Mouse (Mus musculus) neural tube, embryonic 14.5 days (tissue): ENCODE data around the gene Lbx2. TPM values are rescaled to one million over a fixed set of nuclear protein-coding genes. Genes with fewer than 3 reads are reported as not detected.
A peak's percentile ranks its signal among the peaks of the same experiment; 100 is the strongest.

Experiments
- ATAC-seq: fragments of 200-750 bp; cut with Nextera tagmentation; 2 replicates; pipeline ENCODE4 v1.8.0; 2017; ENCODE audit warnings: low read depth, mild to moderate bottlenecking, moderate TSS enrichment, moderate library complexity
- H3K27ac ChIP-seq: fragments of 300-500 bp; sonication (generic); 2 replicates; pipeline ENCODE4 v1.5.1; 2014; ENCODE audit warnings: low read depth, mild to moderate bottlenecking, control low read depth, low read length, moderate library complexity, mixed read lengths
- H3K27me3 ChIP-seq: fragments of 300-500 bp; sonication (generic); 2 replicates; pipeline ENCODE4 v1.6.1; 2014; ENCODE audit warnings: low read length; ENCODE audit not compliant: control insufficient read depth, insufficient read depth
- H3K36me3 ChIP-seq: fragments of 300-500 bp; sonication (generic); 2 replicates; pipeline ENCODE4 v1.6.1; 2014; ENCODE audit warnings: low read length, mixed read lengths; ENCODE audit not compliant: control insufficient read depth, insufficient read depth
- H3K4me1 ChIP-seq: fragments of 300-500 bp; sonication (generic); 2 replicates; pipeline ENCODE4 v1.6.1; 2014; ENCODE audit warnings: low read length; ENCODE audit not compliant: control insufficient read depth, insufficient read depth
- H3K4me2 ChIP-seq: fragments of 300-500 bp; sonication (generic); 2 replicates; pipeline ENCODE4 v1.6.1; 2014; ENCODE audit warnings: mild to moderate bottlenecking, low read depth, low read length, control low read depth
- H3K4me3 ChIP-seq: fragments of 300-500 bp; sonication (generic); 2 replicates; pipeline ENCODE4 v1.5.1; 2014; ENCODE audit warnings: low read depth, low read length, control low read depth, mixed read lengths
- H3K9ac ChIP-seq: fragments of 300-500 bp; sonication (generic); replicated peaks from 2 replicates; pipeline ENCODE4 v1.6.1; 2014; ENCODE audit warnings: low read depth, mild to moderate bottlenecking, control low read depth, low read length, mixed read lengths
- H3K9me3 ChIP-seq: fragments of 300-500 bp; sonication (generic); 2 replicates; pipeline ENCODE4 v1.6.1; 2016; ENCODE audit warnings: low read length; ENCODE audit not compliant: control insufficient read depth
- WGBS: fragments of 180-500 bp; shearing (Covaris S2); extraction: QIAGEN DNeasy Blood & Tissue Kit; methylation state at CpG from one replicate; pipeline ENCODE4 v1.1.7; 2014; 5-methylcytosine and 5-hydroxymethylcytosine counted together
- polyA plus RNA-seq: library from polyadenylated mRNA; unstranded; fragments of >200 nt; fragmentation: Nextera tagmentation; extraction: Ambion mirVana; gene quantifications from 2 replicates; pipeline ENCODE4 v1.2.1, GENCODE M21; 2014

The Lbx2 gene
- polyA plus RNA-seq = not detected in 2 replicates

- ATAC-seq = no peak
- 1% methylated on average over 35 of the region's 42 CpGs for WGBS
Measured at GRCm38 (mm10) chr6:83086121-83087035, at the start of gene Lbx2. Lbx2 (plus strand) TSS chr6:83086367.

GRCm38 (mm10) chr6:83037188-83037587 is 49.0 kb upstream of the Lbx2 start:
- 84% methylated on average over 8 of the region's 8 CpGs for WGBS
- H3K9ac ChIP-seq = no peak overlapping the region

More at GRCm38 (mm10) chr6:83086121-83087035, at the start of gene Lbx2:
- H3K36me3 ChIP-seq = no peaks in the 10 kb centered on the region
- peaks cover 47% of the 10 kb centered on the region for H3K27me3 ChIP-seq
- no peak within 1 kb of the TSS for H3K9ac ChIP-seq
- H3K27ac ChIP-seq = no peak within 1 kb of the TSS
- no peak within 1 kb of the TSS for H3K4me2 ChIP-seq
- no peak within 1 kb of the TSS for H3K4me3 ChIP-seq
- H3K4me1 ChIP-seq = no peaks in the 10 kb centered on the region
- no peaks in the 10 kb centered on the region for H3K9me3 ChIP-seq

GRCm38 (mm10) chr6:83038496-83039012 is 47.6 kb upstream of the Lbx2 start:
- Histone ChIP-seq H3K4me2 (peak overlapping the region; percentile 59), H3K4me3 (peak overlapping the region; percentile 27), H3K9me3 (no peaks in the 10 kb centered on the region), H3K9ac (peak overlapping the region; percentile 25; the same call in 1 of the 2 replicates), H3K27ac (0 out of 2 replicates have a peak overlapping the region, but pooled peaks have one; percentile 18), H3K4me1 (0 out of 2 replicates have a peak, but pooled peaks cover 4% of the 10 kb centered on the region), H3K27me3 (no peaks in the 10 kb centered on the region), H3K36me3 (no peaks in the 10 kb centered on the region)
- ATAC-seq = peak; percentile 43
- WGBS = 13% methylated on average over 24 of the region's 24 CpGs

More at GRCm38 (mm10) chr6:83037188-83037587, 49.0 kb upstream of the Lbx2 start:
- H3K4me3 ChIP-seq = no peak overlapping the region
- H3K36me3 ChIP-seq = no peaks in the 10 kb centered on the region
- no peak overlapping the region for H3K27ac ChIP-seq
- peaks cover 15% of the 10 kb centered on the region; the same call in 1 of the 2 replicates for H3K4me1 ChIP-seq
- H3K9me3 ChIP-seq = no peaks in the 10 kb centered on the region
- H3K27me3 ChIP-seq = 0 out of 2 replicates have a peak, but pooled peaks cover 4% of the 10 kb centered on the region
- H3K4me2 ChIP-seq = no peak overlapping the region
- ATAC-seq = no peak

GRCm38 (mm10) chr6:83040601-83041000 is 45.6 kb upstream of the Lbx2 start:
- Histone ChIP-seq H3K36me3 (no peaks in the 10 kb centered on the region), H3K4me3 (no peak overlapping the region), H3K9me3 (no peaks in the 10 kb centered on the region), H3K9ac (no peak overlapping the region), H3K27me3 (no peaks in the 10 kb centered on the region), H3K4me2 (no peak overlapping the region), H3K27ac (no peak overlapping the region), H3K4me1 (0 out of 2 replicates have a peak, but pooled peaks cover 4% of the 10 kb centered on the region)
- no peak for ATAC-seq
- WGBS = 82% methylated on average over 5 of the region's 5 CpGs

- H3K4me3 ChIP-seq = no peak overlapping the region
- H3K27ac ChIP-seq = no peak overlapping the region
- H3K9me3 ChIP-seq = no peaks in the 10 kb centered on the region
- 0 out of 2 replicates have a peak, but pooled peaks cover under 1% of the 10 kb centered on the region for H3K4me1 ChIP-seq
- no peak overlapping the region for H3K4me2 ChIP-seq
- no peak overlapping the region for H3K9ac ChIP-seq
- H3K36me3 ChIP-seq = no peaks in the 10 kb centered on the region
- no peaks in the 10 kb centered on the region for H3K27me3 ChIP-seq
- no peak for ATAC-seq
- 68% methylated on average over 6 of the region's 6 CpGs for WGBS
Measured at GRCm38 (mm10) chr6:83043561-83043960, 42.6 kb upstream of the Lbx2 start.

- WGBS = 96% methylated on average over 5 of the region's 5 CpGs
Measured at GRCm38 (mm10) chr6:83043993-83044392, 42.2 kb upstream of the Lbx2 start.

GRCm38 (mm10) chr6:83044742-83045141 is 41.4 kb upstream of the Lbx2 start:
- Histone ChIP-seq H3K4me3 (no peak overlapping the region), H3K36me3 (no peaks in the 10 kb centered on the region), H3K4me2 (no peak overlapping the region), H3K9ac (no peak overlapping the region), H3K9me3 (no peaks in the 10 kb centered on the region), H3K4me1 (no peaks in the 10 kb centered on the region), H3K27me3 (no peaks in the 10 kb centered on the region), H3K27ac (no peak overlapping the region)
- no peak for ATAC-seq
- WGBS = 73% methylated on average over 9 of the region's 9 CpGs

More at GRCm38 (mm10) chr6:83043993-83044392, 42.2 kb upstream of the Lbx2 start:
- ATAC-seq = no peak
- H3K4me2 ChIP-seq = no peak overlapping the region
- H3K27me3 ChIP-seq = no peaks in the 10 kb centered on the region
- no peaks in the 10 kb centered on the region for H3K9me3 ChIP-seq
- H3K36me3 ChIP-seq = no peaks in the 10 kb centered on the region
- no peak overlapping the region for H3K9ac ChIP-seq
- no peaks in the 10 kb centered on the region for H3K4me1 ChIP-seq
- no peak overlapping the region for H3K4me3 ChIP-seq
- no peak overlapping the region for H3K27ac ChIP-seq

- Histone ChIP-seq H3K4me1 (peaks cover 11% of the 10 kb centered on the region), H3K9ac (no peak overlapping the region), H3K9me3 (no peaks in the 10 kb centered on the region), H3K27ac (no peak overlapping the region), H3K36me3 (peaks cover 6% of the 10 kb centered on the region; the same call in 1 of the 2 replicates), H3K4me2 (no peak overlapping the region), H3K4me3 (no peak overlapping the region), H3K27me3 (no peaks in the 10 kb centered on the region)
- no peak for ATAC-seq
- WGBS = 72% methylated on average over 10 of the region's 10 CpGs
Measured at GRCm38 (mm10) chr6:83049367-83049766, 36.8 kb upstream of the Lbx2 start.
